Mouse (Mus musculus) testis, adult 2 months (tissue): ENCODE measurements around the gene Phf12.

ENCODE experiments used
- CTCF ChIP-seq: fragments of 200-500 bp; IDR thresholded peaks from 2 replicates; pipeline ENCODE4 v1.5.1; 2012; ENCODE audit warnings: low read depth, mild to moderate bottlenecking, inconsistent platforms, low read length, moderate library complexity; ENCODE audit not compliant: control insufficient read depth, insufficient read depth, insufficient replicate concordance
- POLR2A ChIP-seq: fragments of 200-500 bp; IDR thresholded peaks from 2 replicates; pipeline ENCODE4 v1.6.1; 2012; ENCODE audit warnings: low read depth, mild to moderate bottlenecking, inconsistent platforms, low read length, moderate library complexity; ENCODE audit not compliant: control insufficient read depth

DNA sequence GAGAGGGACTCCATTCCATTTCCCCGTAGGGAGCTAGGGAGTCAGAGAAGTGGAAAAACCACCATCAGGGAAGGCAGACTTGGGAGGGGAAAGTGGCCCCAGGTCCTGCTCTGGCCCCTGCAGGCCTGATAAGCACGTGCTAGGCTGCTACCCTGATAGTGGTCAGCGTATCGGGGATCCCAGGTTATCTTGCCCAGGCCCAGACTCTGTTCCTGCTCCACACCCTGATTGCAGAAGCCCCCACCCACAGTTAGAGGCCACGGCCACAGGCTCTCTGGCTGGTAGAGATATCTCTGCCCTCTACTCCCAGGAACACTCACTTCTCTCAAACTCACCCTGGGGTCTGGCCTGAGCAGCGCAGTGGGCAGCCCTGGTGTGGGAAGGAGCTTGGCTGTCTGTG, 87.1 kb downstream of the Phf12 start:
- no peak for TF ChIP-seq POLR2A
- no peak for TF ChIP-seq CTCF
